Mouse (Mus musculus) E14TG2a.4 (cell line): ENCODE data around the gene Aifm1.

Experiments
- CTCF ChIP-seq: conservative IDR thresholded peaks from 2 replicates; pipeline ENCODE4 v1.5.1; 2014; ENCODE audit warnings: low read length
- POU5F1 ChIP-seq: IDR thresholded peaks from 2 replicates; pipeline ENCODE4 v1.6.1; 2014; ENCODE audit warnings: low read length, borderline replicate concordance

GRCm38 (mm10) chrX:48456956-48457355 lies 56.4 kb downstream of the Aifm1 start:
- TF ChIP-seq CTCF (no peak), POU5F1 (no peak)
